Mouse (Mus musculus): Measurements from ENCODE around the gene Xpnpep3. TPM values are rescaled to one million over a fixed set of nuclear protein-coding genes. Genes with fewer than 3 reads are reported as not detected.
"Not testable (repeated sequence)": the region's sequence is repeated elsewhere in the genome, so short reads cannot be mapped to it uniquely, and the experiment has no call there.

The Xpnpep3 gene
- polyA plus RNA-seq, 1 experiment = 10.7 TPM

DNA sequence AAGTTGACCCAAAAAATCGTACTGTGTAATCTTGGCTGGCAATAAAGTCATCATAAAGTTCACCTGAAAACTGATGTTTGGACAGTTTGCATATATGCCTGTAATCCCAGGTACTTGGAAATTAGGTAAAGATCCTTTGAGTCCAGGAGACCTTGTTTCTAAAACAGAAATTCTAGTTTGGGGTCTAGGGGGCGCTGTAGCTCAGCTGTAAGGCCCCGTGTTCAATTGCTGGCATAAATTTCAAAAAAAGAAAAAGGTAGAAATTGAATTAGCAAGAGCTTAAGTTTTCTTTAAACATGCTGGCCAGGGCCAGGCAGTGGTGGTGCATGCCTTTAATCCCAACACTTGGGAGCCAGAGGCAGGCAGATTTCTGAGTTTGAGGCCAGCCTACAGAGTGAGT is 75.7 kb downstream of the Xpnpep3 start:
- Histone ChIP-seq H3K4me1 (ENCODE audit: control insufficient read depth, insufficient read depth, low read length) (no peaks in the 10 kb centered on the region), H3K36me3 (ENCODE audit: control insufficient read depth, insufficient read depth, low read length) (peaks cover 1% of the 10 kb centered on the region; the same call in 1 of the 2 replicates), H3K4me3 (ENCODE audit: insufficient read depth, low read depth, low read length) (no peak overlapping the region), H3K27me3 (replicated peaks; ENCODE audit: control insufficient read depth, insufficient read depth, low read length) (no peaks in the 10 kb centered on the region), H3K27ac (ENCODE audit: insufficient read depth, low read depth, low read length) (no peak overlapping the region)
- peak; percentile 45 for TF ChIP-seq CTCF (conservative IDR thresholded peaks at IDR 0.05; ENCODE audit: insufficient read depth, insufficient read length, low read depth, low read length)
- TF ChIP-seq POLR2A (IDR thresholded peaks at IDR 0.05; ENCODE audit: low read depth, low read length) = no peak
- 39% methylated on average over 3 of the region's 3 CpGs for WGBS
- DNase-seq = peak; percentile 38

DNA sequence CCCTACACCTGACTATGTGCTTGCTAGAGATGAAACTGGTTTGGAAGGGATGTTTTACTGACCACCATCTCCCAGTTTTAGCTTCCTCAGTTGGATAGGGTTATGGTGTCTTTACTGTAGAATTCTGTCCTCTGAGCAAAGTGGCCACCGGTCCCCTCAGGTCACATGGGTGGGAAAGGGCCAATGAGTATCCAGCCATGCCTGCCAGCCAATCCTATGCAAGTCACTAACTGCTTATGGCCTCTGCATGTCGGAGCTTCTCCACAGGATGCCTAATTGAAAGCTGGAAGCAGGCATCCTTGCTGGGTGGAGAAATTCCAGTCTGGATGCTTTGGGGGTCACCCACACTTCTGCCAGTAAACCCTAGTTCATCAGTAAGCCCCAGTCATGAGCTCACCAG is 76.7 kb downstream of the Xpnpep3 start:
- H3K36me3 ChIP-seq (ENCODE audit: control insufficient read depth, insufficient read depth, low read length) = no peaks in the 10 kb centered on the region; the same call in 1 of the 2 replicates
- no peak overlapping the region for H3K4me3 ChIP-seq (ENCODE audit: insufficient read depth, low read depth, low read length)
- peak; percentile 21 for DNase-seq
- H3K27me3 ChIP-seq (replicated peaks; ENCODE audit: control insufficient read depth, insufficient read depth, low read length) = no peaks in the 10 kb centered on the region
- no peaks in the 10 kb centered on the region for H3K4me1 ChIP-seq (ENCODE audit: control insufficient read depth, insufficient read depth, low read length)
- H3K27ac ChIP-seq (ENCODE audit: insufficient read depth, low read depth, low read length) = no peak overlapping the region
- WGBS = 8% methylated on average over 2 of the region's 2 CpGs
- TF ChIP-seq POLR2A (IDR thresholded peaks at IDR 0.05; ENCODE audit: low read depth, low read length) = no peak
- TF ChIP-seq CTCF (conservative IDR thresholded peaks at IDR 0.05; ENCODE audit: insufficient read depth, insufficient read length, low read depth, low read length) = no peak

DNA sequence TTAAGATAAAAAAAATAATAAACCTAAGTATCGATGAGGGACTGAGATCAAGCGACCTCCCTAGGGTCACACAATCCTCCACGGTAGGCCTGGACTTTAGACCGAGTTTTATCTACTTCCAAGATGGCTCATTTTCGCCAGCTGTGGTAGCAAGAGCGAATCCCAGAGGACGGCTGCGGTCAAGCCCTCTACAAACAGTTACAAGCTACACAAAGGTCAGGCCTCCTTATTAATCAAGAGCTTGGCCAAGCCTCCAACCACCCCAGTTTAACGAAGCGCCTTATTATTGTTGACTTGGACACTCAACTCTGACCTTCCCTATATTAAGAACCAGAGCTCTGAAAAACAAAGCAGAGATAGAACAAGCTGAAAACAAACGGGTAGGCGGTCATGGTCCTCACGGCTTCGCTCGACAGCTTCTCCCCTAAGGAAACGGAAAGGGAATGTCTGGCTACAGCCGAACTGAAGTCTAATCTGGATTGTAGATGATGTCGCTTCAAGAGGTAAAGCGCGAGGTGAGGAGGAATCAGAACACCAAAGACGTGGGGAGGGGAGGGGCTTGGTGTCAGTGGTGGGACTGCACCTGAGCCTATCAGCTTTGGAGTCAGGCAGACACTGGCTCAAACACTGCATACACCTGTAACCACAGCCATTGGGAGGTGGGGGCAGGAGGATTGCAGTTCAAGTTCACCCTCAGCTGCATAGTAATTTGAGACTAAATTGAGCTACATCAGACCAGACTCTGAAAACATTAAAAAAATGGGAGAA is 79.7 kb downstream of the Xpnpep3 start:
- H3K4me3 ChIP-seq (ENCODE audit: insufficient read depth, low read depth, low read length) = no peak overlapping the region
- TF ChIP-seq CTCF (conservative IDR thresholded peaks at IDR 0.05; ENCODE audit: insufficient read depth, insufficient read length, low read depth, low read length) = no peak
- TF ChIP-seq POLR2A (IDR thresholded peaks at IDR 0.05; ENCODE audit: low read depth, low read length) = no peak
- H3K36me3 ChIP-seq (ENCODE audit: control insufficient read depth, insufficient read depth, low read length) = no peaks in the 10 kb centered on the region; the same call in 1 of the 2 replicates
- H3K27me3 ChIP-seq (replicated peaks; ENCODE audit: control insufficient read depth, insufficient read depth, low read length) = no peaks in the 10 kb centered on the region
- 57% methylated on average over 21 of the region's 21 CpGs for WGBS
- no peak overlapping the region for H3K27ac ChIP-seq (ENCODE audit: insufficient read depth, low read depth, low read length)
- H3K4me1 ChIP-seq (ENCODE audit: control insufficient read depth, insufficient read depth, low read length) = no peaks in the 10 kb centered on the region
- peak; percentile 54 for DNase-seq

DNA sequence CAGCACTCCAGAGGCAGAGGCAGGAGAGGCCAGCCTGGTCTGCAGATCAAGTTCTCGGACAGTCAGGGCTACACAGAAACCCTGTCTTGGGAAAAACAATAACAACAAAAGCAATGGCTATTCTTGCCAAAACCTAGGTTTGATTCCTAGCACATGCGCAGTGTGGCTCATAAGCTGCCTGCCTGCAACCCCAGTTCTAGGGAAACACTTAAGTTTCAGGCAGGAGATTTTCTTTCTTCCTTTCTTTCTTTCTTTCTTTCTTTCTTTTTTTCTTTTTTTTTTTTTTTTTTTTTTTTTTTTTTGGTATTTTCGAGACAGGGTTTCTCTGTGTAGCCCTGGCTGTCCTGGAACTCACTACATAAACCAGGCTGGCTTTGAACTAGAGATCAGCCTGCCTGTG is 80.3 kb downstream of the Xpnpep3 start:
- H3K4me1 ChIP-seq (ENCODE audit: control insufficient read depth, insufficient read depth, low read length); H3K27me3 ChIP-seq (replicated peaks; ENCODE audit: control insufficient read depth, insufficient read depth, low read length); H3K27ac ChIP-seq (ENCODE audit: insufficient read depth, low read depth, low read length); H3K4me3 ChIP-seq (ENCODE audit: insufficient read depth, low read depth, low read length); DNase-seq; H3K36me3 ChIP-seq (ENCODE audit: control insufficient read depth, insufficient read depth, low read length): not testable (repeated sequence)
- 72% methylated on average over 3 of the region's 3 CpGs for WGBS

DNA sequence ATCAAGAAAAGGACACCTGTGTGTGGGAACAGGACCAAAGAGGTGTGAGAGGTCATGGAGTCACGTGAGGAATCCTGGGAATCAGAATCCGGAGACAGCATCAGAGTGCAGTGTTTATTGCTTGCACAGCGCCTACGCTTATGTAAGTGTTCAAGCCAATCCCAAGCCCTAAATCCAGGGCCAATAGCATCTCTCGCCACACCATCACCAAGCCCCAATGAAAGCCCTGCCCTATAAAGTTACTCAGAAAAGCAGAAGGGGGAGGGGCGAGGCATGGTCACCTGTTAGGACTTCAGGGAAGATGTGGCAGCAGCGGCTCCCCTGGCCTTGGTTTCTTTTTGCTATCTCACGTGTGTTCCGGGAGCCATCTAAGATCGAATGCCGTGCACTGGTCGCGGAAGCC is 81.0 kb downstream of the Xpnpep3 start:
- H3K27me3 ChIP-seq (replicated peaks; ENCODE audit: control insufficient read depth, insufficient read depth, low read length) = no peaks in the 10 kb centered on the region
- no peak overlapping the region for H3K27ac ChIP-seq (ENCODE audit: insufficient read depth, low read depth, low read length)
- H3K4me1 ChIP-seq (ENCODE audit: control insufficient read depth, insufficient read depth, low read length) = no peaks in the 10 kb centered on the region
- WGBS = 25% methylated on average over 13 of the region's 13 CpGs
- no peaks in the 10 kb centered on the region for H3K36me3 ChIP-seq (ENCODE audit: control insufficient read depth, insufficient read depth, low read length)
- DNase-seq = peak; percentile 68
- no peak for TF ChIP-seq POLR2A (IDR thresholded peaks at IDR 0.05; ENCODE audit: low read depth, low read length)
- TF ChIP-seq CTCF (conservative IDR thresholded peaks at IDR 0.05; ENCODE audit: insufficient read depth, insufficient read length, low read depth, low read length) = no peak
- H3K4me3 ChIP-seq (ENCODE audit: insufficient read depth, low read depth, low read length) = peak overlapping the region; percentile 31

DNA sequence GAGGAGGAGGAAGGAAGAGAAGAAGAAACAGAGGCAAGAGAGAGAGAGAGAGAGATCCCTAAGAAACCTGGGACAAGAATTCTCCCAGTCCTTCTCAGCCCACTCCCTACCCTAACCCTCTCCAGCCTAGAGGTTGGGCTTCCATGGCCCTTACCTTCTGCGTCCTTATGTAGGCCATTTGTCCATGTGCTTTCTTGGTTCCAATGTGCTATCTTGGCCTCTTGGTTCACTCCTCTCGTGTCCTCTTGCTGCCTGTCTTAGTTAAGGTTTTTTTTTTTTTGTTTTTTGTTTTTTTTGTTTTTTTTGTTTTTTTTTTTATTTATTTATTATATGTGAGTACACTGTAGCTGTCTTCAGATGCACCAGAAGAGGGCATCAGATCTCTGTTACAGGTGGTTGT is 83.0 kb downstream of the Xpnpep3 start:
- no peaks in the 10 kb centered on the region for H3K36me3 ChIP-seq (ENCODE audit: control insufficient read depth, insufficient read depth, low read length)
- WGBS = 84% methylated on average over 2 of the region's 2 CpGs

DNA sequence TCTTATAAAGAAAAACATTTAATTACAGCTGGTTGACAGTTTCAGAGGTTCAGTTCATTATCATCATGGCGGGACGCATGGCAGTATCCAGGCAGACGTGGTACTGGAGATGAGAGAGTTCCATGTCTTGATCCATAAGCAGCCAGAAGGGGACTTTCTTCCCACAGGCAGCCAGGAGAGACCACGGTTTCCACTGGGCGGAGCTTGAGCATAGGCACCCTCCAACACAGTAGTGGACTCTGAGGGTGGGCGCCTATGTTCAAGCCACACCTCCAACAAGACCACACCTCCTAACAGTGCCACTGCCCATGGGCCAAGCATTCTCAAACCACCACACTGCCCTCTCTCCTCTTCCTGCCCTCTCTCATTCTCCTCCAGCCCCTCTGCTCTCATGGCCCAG is 83.8 kb downstream of the Xpnpep3 start:
- no peak for TF ChIP-seq CTCF (conservative IDR thresholded peaks at IDR 0.05; ENCODE audit: insufficient read depth, insufficient read length, low read depth, low read length)
- Histone ChIP-seq H3K36me3 (ENCODE audit: control insufficient read depth, insufficient read depth, low read length) (no peaks in the 10 kb centered on the region), H3K27me3 (replicated peaks; ENCODE audit: control insufficient read depth, insufficient read depth, low read length) (no peaks in the 10 kb centered on the region), H3K4me1 (ENCODE audit: control insufficient read depth, insufficient read depth, low read length) (no peaks in the 10 kb centered on the region), H3K4me3 (ENCODE audit: insufficient read depth, low read depth, low read length) (no peak overlapping the region), H3K27ac (ENCODE audit: insufficient read depth, low read depth, low read length) (no peak overlapping the region)
- 87% methylated on average over 6 of the region's 6 CpGs for WGBS
- DNase-seq = no peak

More for the DNA sequence above, 83.0 kb downstream of the Xpnpep3 start:
- no peak for TF ChIP-seq POLR2A (IDR thresholded peaks at IDR 0.05; ENCODE audit: low read depth, low read length)
- no peak for TF ChIP-seq CTCF (conservative IDR thresholded peaks at IDR 0.05; ENCODE audit: insufficient read depth, insufficient read length, low read depth, low read length)
- H3K4me3 ChIP-seq (ENCODE audit: insufficient read depth, low read depth, low read length) = no peak overlapping the region
- H3K27me3 ChIP-seq (replicated peaks; ENCODE audit: control insufficient read depth, insufficient read depth, low read length) = no peaks in the 10 kb centered on the region
- DNase-seq = no peak
- no peaks in the 10 kb centered on the region for H3K4me1 ChIP-seq (ENCODE audit: control insufficient read depth, insufficient read depth, low read length)
- no peak overlapping the region for H3K27ac ChIP-seq (ENCODE audit: insufficient read depth, low read depth, low read length)

Data from kidney, adult 2 months (tissue).